17 mouse cellular contexts compared by ENCODE assay signal in genomic region chr5:123933556-123933955, GRCm38 (mm10). TPM values are rescaled to one million over a fixed set of nuclear protein-coding genes. Genes with fewer than 3 reads are reported as not detected.
DNase-seq lines count a peak whose midpoint lies in the region; ATAC-seq lines count a peak whose summit lies in the region.
"Had no signal": no experiment of that assay in that cellular context is flagged by ENCODE, and none has a peak within 500 bp of the region (broad histone marks: within the 10 kb centered on the region; RNA-seq: fewer than 3 reads in every experiment).

No protein-coding gene starts in this region.

- H3K4me2 ChIP-seq in liver, embryonic 12.5 days: peak overlapping the region; percentile 77
- H3K4me2 ChIP-seq: forebrain, embryonic 13.5 days; limb, embryonic 15.5 days had no signal

- H3K4me3 ChIP-seq in liver, embryonic 12.5 days: peak overlapping the region; percentile 46
- H3K4me3 ChIP-seq: forebrain, embryonic 13.5 days; heart, embryonic 15.5 days; limb, embryonic 15.5 days had no signal

- H3K4me1 ChIP-seq in liver, embryonic 12.5 days: peaks cover 40% of the 10 kb centered on the region

- H3K9me3 ChIP-seq in liver, embryonic 12.5 days (replicated peaks): no peaks in the 10 kb centered on the region
- H3K9me3 ChIP-seq: forebrain, embryonic 13.5 days; heart, embryonic 15.5 days; hindbrain, embryonic 10.5 days; limb, embryonic 15.5 days had no signal

- H3K27me3 ChIP-seq in liver, embryonic 12.5 days (replicated peaks): no peaks in the 10 kb centered on the region
- H3K27me3 ChIP-seq: forebrain, embryonic 13.5 days; heart, embryonic 15.5 days; limb, embryonic 15.5 days had no signal

- peak overlapping the region; percentile 70 for H3K9ac ChIP-seq in liver, embryonic 12.5 days
- H3K9ac ChIP-seq: forebrain, embryonic 13.5 days; heart, embryonic 15.5 days; limb, embryonic 15.5 days had no signal

- ATAC-seq in liver, embryonic 12.5 days: peak; percentile 50; the same call in 1 of the 2 replicates
- ATAC-seq: CD4-positive, CD25-positive, alpha-beta regulatory T cell, adult 4 months; forebrain, embryonic 13.5 days; inflammation-experienced regulatory T-cells, adult 6 months had no signal

- H3K27ac ChIP-seq in liver, embryonic 12.5 days: peak overlapping the region; percentile 92
- H3K27ac ChIP-seq: forebrain, embryonic 13.5 days; heart, embryonic 15.5 days; hindbrain, embryonic 10.5 days; limb, embryonic 15.5 days had no signal

- peaks cover 18% of the 10 kb centered on the region for H3K36me3 ChIP-seq in liver, embryonic 12.5 days
- H3K36me3 ChIP-seq: heart, embryonic 15.5 days had no signal

- peak; percentile 2 for DNase-seq in embryo, embryonic 10.5 days (ENCODE audit: low spot score)
- no peak for DNase-seq in embryo, embryonic 9.5 days (ENCODE audit: extremely low spot score)
- peak; percentile 33 for DNase-seq in ES-CJ7 (ENCODE audit: low read depth, low spot score)
- DNase-seq in c-Kit-positive CD71-positive TER-119-negative erythroid progenitor cells, embryonic 14.5 days (ENCODE audit: low read depth): peak; percentile 15
- DNase-seq in spleen, adult 18-20 months: no peak
- DNase-seq in frontal cortex, postnatal 25 days (ENCODE audit: low spot score in 2 of 2): no peak
- DNase-seq in cerebellum, adult 11 months: no peak
- DNase-seq: cerebellum, adult 11-12 months had no signal

- 40% methylated on average over 12 of the region's 12 CpGs for WGBS in liver, embryonic 12.5 days (ENCODE audit: insufficient replicate concordance)

RNA-seq across cellular contexts. Expression of gene Ccdc62, which starts 3.1 kb away (rescaled TPM):
- polyA plus RNA-seq in liver, embryonic 12.5 days (2016; fragmentation: Nextera tagmentation; extraction: Ambion mirVana): 3.4 and 5.0 TPM in 2 replicates

RNA-seq across cellular contexts. Expression of gene Gm43518, which starts 6.3 kb away (rescaled TPM):
- polyA plus RNA-seq in liver, embryonic 12.5 days (2016; fragmentation: Nextera tagmentation; extraction: Ambion mirVana): 1.7 and 2.2 TPM in 2 replicates
- polyA plus RNA-seq: embryonic facial prominence, embryonic 11.5 days; neural tube, embryonic 11.5 days had no signal

RNA-seq across cellular contexts. Expression of gene Denr, which starts 26.6 kb away (rescaled TPM):
- polyA plus RNA-seq in liver, embryonic 12.5 days (2016; fragmentation: Nextera tagmentation; extraction: Ambion mirVana): 97.4 and 98.3 TPM in 2 replicates

RNA-seq across cellular contexts. Expression of gene Hip1r, which starts 39.9 kb away (rescaled TPM):
- polyA plus RNA-seq in liver, embryonic 12.5 days (2016; fragmentation: Nextera tagmentation; extraction: Ambion mirVana): 15.2 and 16.7 TPM in 2 replicates

RNA-seq across cellular contexts. Expression of gene Hcar1, which starts 53.7 kb away (rescaled TPM):
- polyA plus RNA-seq in liver, embryonic 12.5 days (2016; fragmentation: Nextera tagmentation; extraction: Ambion mirVana): 0.20 and 0.27 TPM in 2 replicates
- polyA plus RNA-seq: CD4-positive, CD25-positive, alpha-beta regulatory T cell, adult 4 months; hindbrain, embryonic 10.5 days; inflammation-experienced regulatory T-cells, adult 6 months; neural tube, embryonic 11.5 days had no signal

Comparison
In these comparisons a context has a peak if more than half of its experiments do, and no peak if none do; other contexts are left out.
1. DNase-seq: peak in embryo, embryonic 10.5 days (single experiment), ES-CJ7 (single experiment) and c-Kit-positive CD71-positive TER-119-negative erythroid progenitor cells, embryonic 14.5 days (single experiment); none in embryo, embryonic 9.5 days (single experiment), spleen, adult 18-20 months (0 of 2), frontal cortex, postnatal 25 days (0 of 2) and cerebellum, adult 11 months (single experiment).